Mouse (Mus musculus): ENCODE results near the gene Zfp592. TPM values are rescaled to one million over a fixed set of nuclear protein-coding genes. Genes with fewer than 3 reads are reported as not detected.

The Zfp592 gene
- total and polyA plus RNA-seq, 3 experiments = 12.9 to 33.0 TPM; not detected in 1

DNA sequence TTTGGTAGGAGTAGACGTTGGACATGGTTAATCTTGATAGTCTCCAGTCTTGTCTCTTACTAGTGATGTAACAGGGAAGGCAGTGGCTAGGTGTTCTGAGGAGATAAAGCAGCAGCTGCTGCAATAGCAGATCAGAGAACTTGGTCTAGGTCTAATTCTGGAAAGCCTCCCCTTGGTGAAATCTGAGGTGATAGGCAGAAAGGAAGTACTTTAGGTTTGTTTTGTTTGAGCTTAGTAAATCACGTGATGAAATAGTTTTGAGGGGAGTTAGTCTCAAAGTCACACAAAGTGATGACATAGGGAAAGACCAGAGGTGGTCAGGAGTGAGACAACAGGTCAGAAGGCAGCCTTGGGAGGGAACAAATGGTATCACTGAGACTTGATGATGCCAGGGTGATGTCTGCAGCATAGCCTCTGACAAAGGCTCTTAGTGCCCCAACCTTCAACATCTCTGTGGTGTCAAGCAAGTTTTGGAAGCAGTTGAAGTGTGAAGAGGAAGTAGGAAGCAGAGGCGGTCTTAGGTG lies 11.1 kb downstream of the Zfp592 start (continued):
- TF ChIP-seq ETS1 (IDR thresholded peaks at IDR 0.05; ENCODE audit: low read depth, low read length) (peak; percentile 94), UBTF (IDR thresholded peaks at IDR 0.05; ENCODE audit: borderline replicate concordance, insufficient read depth, low read depth, low read length) (no peak), GATA1 (IDR thresholded peaks at IDR 0.05; ENCODE audit: low read depth, low read length) (peak; percentile 88), RAD21 (IDR thresholded peaks at IDR 0.05; ENCODE audit: low read depth, low read length) (no peak), MYB (IDR thresholded peaks at IDR 0.05; ENCODE audit: low read depth, low read length) (0 out of 2 replicates have a peak, but pooled peaks have one; percentile 27), TAL1 (IDR thresholded peaks at IDR 0.05; ENCODE audit: low read length) (peak; percentile 85), ELF1 (IDR thresholded peaks at IDR 0.05; ENCODE audit: low read depth, low read length) (no peak), USF1 (IDR thresholded peaks at IDR 0.05; ENCODE audit: low read depth, low read length) (peak; percentile 88), MEF2A (IDR thresholded peaks at IDR 0.05; ENCODE audit: extremely low read depth, insufficient replicate concordance, low read depth, low read length, poor library complexity, severe bottlenecking) (peak; percentile 84; the same call in 1 of the 2 replicates), ZMIZ1 (IDR thresholded peaks at IDR 0.05; ENCODE audit: low read depth, low read length) (no peak)

DNA sequence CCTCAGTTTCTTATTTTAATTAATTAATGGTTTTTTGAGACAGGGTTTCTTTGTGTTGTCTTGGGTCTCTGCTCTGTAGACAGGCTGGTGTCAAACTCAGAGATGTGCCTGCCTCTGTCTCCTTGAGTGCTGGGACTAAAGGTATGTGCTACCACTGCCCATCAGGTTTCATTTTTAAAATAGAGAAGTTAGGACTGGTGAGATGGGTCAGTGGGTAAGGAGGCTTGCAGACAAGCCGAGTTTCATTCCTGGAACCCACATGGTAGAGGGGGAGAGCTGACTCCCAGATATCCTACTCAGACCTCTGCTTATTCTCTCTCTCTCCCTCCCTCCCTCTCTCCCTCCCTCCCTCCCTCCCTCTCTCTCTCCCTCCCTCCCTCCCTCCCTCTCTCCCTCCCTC lies 12.5 kb downstream of the Zfp592 start:
- Histone ChIP-seq H3K27ac (ENCODE audit: control insufficient read depth, low read depth, low read length) (no peak overlapping the region), H3K79me2 (ENCODE audit: control insufficient read depth, insufficient read depth, low read length, poor library complexity) (peaks cover 41% of the 10 kb centered on the region), H3K4me3 (ENCODE audit: control insufficient read depth in 1 of 2, insufficient read depth in 1 of 2, low read depth in 2 of 2, low read length in 2 of 2) (no peak overlapping the region), H3K36me3 (ENCODE audit: control insufficient read depth in 1 of 2, insufficient read depth in 2 of 2, low read length in 2 of 2) (peaks cover 11 to 16% of the 10 kb centered on the region in 2 experiments), H3K9me3 (replicated peaks; ENCODE audit: insufficient read depth, low read length) (no peaks in the 10 kb centered on the region), H3K27me3 (ENCODE audit: control insufficient read depth in 1 of 2, insufficient read depth in 2 of 2, low read length in 2 of 2) (no peaks in the 10 kb centered on the region), H3K4me1 (ENCODE audit: control insufficient read depth in 1 of 2, insufficient read depth in 2 of 2, low read length in 2 of 2) (peaks cover 11 to 12% of the 10 kb centered on the region in 2 experiments), H3K9ac (ENCODE audit: control insufficient read depth, low read depth, low read length, poor library complexity, severe bottlenecking) (no peak overlapping the region)
- no peak for TF ChIP-seq MYB (IDR thresholded peaks at IDR 0.05; ENCODE audit: low read depth, low read length)
- TF ChIP-seq SMC3 (IDR thresholded peaks at IDR 0.05; ENCODE audit: low read depth, low read length) = no peak
- no peak for TF ChIP-seq BHLHE40 (IDR thresholded peaks at IDR 0.05; ENCODE audit: borderline replicate concordance, low read depth, low read length)
- no peak for TF ChIP-seq UBTF (IDR thresholded peaks at IDR 0.05; ENCODE audit: borderline replicate concordance, insufficient read depth, low read depth, low read length)
- TF ChIP-seq USF1 (IDR thresholded peaks at IDR 0.05; ENCODE audit: low read depth, low read length) = no peak
- TF ChIP-seq CHD1 (IDR thresholded peaks at IDR 0.05; ENCODE audit: low read depth, low read length) = no peak
- DNase-seq (ENCODE audit: low read depth, low spot score) = no peak

DNA sequence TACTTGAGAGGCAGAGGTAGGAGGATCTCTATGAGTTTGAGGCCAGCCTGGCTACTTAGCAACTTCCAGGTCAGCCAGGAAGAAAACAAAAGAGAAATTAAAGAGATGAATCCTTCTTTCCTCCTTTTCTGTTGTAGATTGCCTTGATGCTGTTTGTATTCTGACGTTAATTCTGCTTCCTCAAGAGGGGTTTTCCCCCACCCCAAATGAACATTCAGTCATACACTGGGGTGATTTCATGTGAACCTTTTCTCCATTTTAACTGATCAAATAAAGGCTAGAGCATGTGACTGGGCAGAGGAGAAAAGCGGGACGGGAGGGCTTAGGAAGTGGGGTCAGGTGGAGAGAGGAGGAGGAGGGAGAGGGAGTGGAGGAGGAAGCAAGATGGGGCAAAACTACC lies 14.8 kb downstream of the Zfp592 start:
- Histone ChIP-seq H3K27ac (ENCODE audit: control insufficient read depth, low read depth, low read length) (no peak overlapping the region), H3K4me1 (ENCODE audit: control insufficient read depth in 1 of 2, insufficient read depth in 2 of 2, low read length in 2 of 2) (peaks cover 11 to 12% of the 10 kb centered on the region in 2 experiments), H3K9me3 (replicated peaks; ENCODE audit: insufficient read depth, low read length) (no peaks in the 10 kb centered on the region), H3K36me3 (ENCODE audit: control insufficient read depth in 1 of 2, insufficient read depth in 2 of 2, low read length in 2 of 2) (peaks cover 15 to 20% of the 10 kb centered on the region in 2 experiments), H3K79me2 (ENCODE audit: control insufficient read depth, insufficient read depth, low read length, poor library complexity) (peaks cover 27% of the 10 kb centered on the region), H3K9ac (ENCODE audit: control insufficient read depth, low read depth, low read length, poor library complexity, severe bottlenecking) (no peak overlapping the region), H3K4me3 (ENCODE audit: control insufficient read depth in 1 of 2, insufficient read depth in 1 of 2, low read depth in 2 of 2, low read length in 2 of 2) (no peak overlapping the region), H3K27me3 (ENCODE audit: control insufficient read depth in 1 of 2, insufficient read depth in 2 of 2, low read length in 2 of 2) (no peaks in the 10 kb centered on the region)
- TF ChIP-seq KAT2A (conservative IDR thresholded peaks at IDR 0.05; ENCODE audit: low read depth, low read length) (no peak), GABPA (IDR thresholded peaks at IDR 0.05; ENCODE audit: low read depth, low read length) (no peak), RCOR1 (IDR thresholded peaks at IDR 0.05; ENCODE audit: low read depth, low read length) (no peak), ZC3H11A (IDR thresholded peaks at IDR 0.05; ENCODE audit: low read depth, low read length) (no peak), MYC (IDR thresholded peaks at IDR 0.05; ENCODE audit: low read depth, low read length) (no peak), ZKSCAN1 (IDR thresholded peaks at IDR 0.05; ENCODE audit: low read depth, low read length) (no peak), ZMIZ1 (IDR thresholded peaks at IDR 0.05; ENCODE audit: low read depth, low read length) (no peak)
- DNase-seq (ENCODE audit: low read depth, low spot score) = no peak

All from MEL (cell line).